Mouse (Mus musculus) CH12.LX (cell line): ENCODE measurements around the gene Tpsb2.

Experiments used
- CHD2 ChIP-seq: IDR thresholded peaks from 2 replicates; pipeline ENCODE4 v1.6.1; 2011; ENCODE audit warnings: low read length, improper control_type of control experiment
- CTCF ChIP-seq, 2 experiments: IDR thresholded peaks in 1 of 2; conservative IDR thresholded peaks in 1 of 2; 2 replicates each; pipeline ENCODE4 v1.5.1; 2011 to 2012; ENCODE audit warnings: low read depth in 2 of 2, low read length in 2 of 2, improper control_type of control experiment in 1 of 2, inconsistent platforms in 1 of 2, mild to moderate bottlenecking in 1 of 2, moderate library complexity in 1 of 2
- ELF1 ChIP-seq: IDR thresholded peaks from 2 replicates; pipeline ENCODE4 v1.6.1; 2014; ENCODE audit warnings: low read depth, mild to moderate bottlenecking, inconsistent platforms, low read length, improper control_type of control experiment
- GABPA ChIP-seq: IDR thresholded peaks from 2 replicates; pipeline ENCODE4 v1.6.1; 2012; ENCODE audit warnings: low read depth, low read length, improper control_type of control experiment, inconsistent platforms; ENCODE audit not compliant: insufficient replicate concordance
- MAFK ChIP-seq: IDR thresholded peaks from 2 replicates; pipeline ENCODE4 v1.6.1; 2011; ENCODE audit warnings: low read length, improper control_type of control experiment; ENCODE audit not compliant: insufficient replicate concordance
- POLR2A ChIP-seq: IDR thresholded peaks from 2 replicates; pipeline ENCODE4 v1.6.1; 2011; ENCODE audit warnings: low read depth, mild to moderate bottlenecking, improper control_type of control experiment, low read length
- POLR2AphosphoS2 ChIP-seq: IDR thresholded peaks from 2 replicates; pipeline ENCODE4 v1.6.1; 2011; ENCODE audit warnings: low read depth, low read length, improper control_type of control experiment
- USF1 ChIP-seq: IDR thresholded peaks from 2 replicates; pipeline ENCODE4 v1.6.1; 2014; ENCODE audit warnings: low read depth, mild to moderate bottlenecking, inconsistent platforms, low read length, improper control_type of control experiment
- ZMIZ1 ChIP-seq: IDR thresholded peaks from 2 replicates; pipeline ENCODE4 v1.6.1; 2012; ENCODE audit warnings: low read depth, mild to moderate bottlenecking, inconsistent platforms, low read length, improper control_type of control experiment
- ZNF384 ChIP-seq: IDR thresholded peaks from 2 replicates; pipeline ENCODE4 v1.6.1; 2012; ENCODE audit warnings: low read depth, low read length, improper control_type of control experiment, inconsistent platforms

DNA sequence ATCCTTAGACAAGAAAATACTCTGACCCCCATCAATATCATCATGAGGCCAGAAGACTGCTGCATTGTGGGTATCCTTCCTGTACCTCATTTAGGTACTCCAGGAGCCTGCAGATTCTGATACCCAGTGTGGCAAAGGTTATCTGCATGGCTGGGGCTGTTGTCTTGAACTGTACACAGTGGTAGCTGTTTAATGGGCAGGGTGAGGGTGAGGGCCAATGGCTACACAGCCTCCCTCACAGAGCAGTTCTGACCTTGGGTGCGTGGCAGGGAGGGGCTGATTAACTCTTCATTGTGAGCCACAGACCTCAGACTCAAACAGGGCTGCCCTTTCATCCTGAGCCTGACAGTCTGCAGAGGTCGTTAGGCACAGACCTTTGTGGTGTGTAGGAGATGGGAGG lies 43.2 kb upstream of the Tpsb2 start:
- TF ChIP-seq POLR2A (no peak), ZNF384 (no peak), CTCF (conservative IDR thresholded peaks at IDR 0.05 in 1 of 2, IDR thresholded peaks at IDR 0.05 in 1 of 2; ENCODE audit: low read depth in 2 of 2, low read length in 2 of 2) (no peak), POLR2AphosphoS2 (no peak), USF1 (no peak), ZMIZ1 (no peak), MAFK (no peak), GABPA (no peak), ELF1 (no peak), CHD2 (no peak)
